Mouse (Mus musculus) liver, embryonic 14.5 days (tissue): ENCODE results near the gene Arhgef19.

Experiments used
- CTCF ChIP-seq: IDR thresholded peaks from 2 replicates; pipeline ENCODE4 v1.5.1; 2016; ENCODE audit warnings: antibody characterized with exemption, low read depth, control low read depth
- EP300 ChIP-seq: IDR thresholded peaks from 2 replicates; pipeline ENCODE4 v1.6.1; 2016; ENCODE audit warnings: antibody characterized with exemption, low read depth

GRCm38 (mm10) chr4:141233196-141233595 lies 6.1 kb upstream of the Arhgef19 start:
- TF ChIP-seq CTCF, result no peak
- TF ChIP-seq EP300, result no peak
